Mouse (Mus musculus) cerebellum, adult 9-11 months (tissue): ENCODE measurements around the gene Coq7.

Source experiments
- DNase-seq: peaks from one replicate; pipeline ENCODE4 v3.0.0; 2022

Coq7 gene

GRCm38 (mm10) chr7:118461400-118462136, 71.6 kb downstream of the Coq7 start:
- no peak for DNase-seq
